Mouse (Mus musculus) embryonic fibroblast, embryonic 13.5 days (primary cell): ENCODE results near the gene Pigl.

ENCODE experiments used
- CTCF ChIP-seq: IDR thresholded peaks from 2 replicates; pipeline ENCODE4 v1.5.1; 2011; ENCODE audit warnings: mild to moderate bottlenecking, control low read depth, low read length, moderate library complexity, borderline replicate concordance; ENCODE audit not compliant: insufficient read depth
- POLR2A ChIP-seq: IDR thresholded peaks from 2 replicates; pipeline ENCODE4 v1.6.1; 2011; ENCODE audit warnings: low read depth, mild to moderate bottlenecking, control low read depth, low read length, moderate library complexity

DNA sequence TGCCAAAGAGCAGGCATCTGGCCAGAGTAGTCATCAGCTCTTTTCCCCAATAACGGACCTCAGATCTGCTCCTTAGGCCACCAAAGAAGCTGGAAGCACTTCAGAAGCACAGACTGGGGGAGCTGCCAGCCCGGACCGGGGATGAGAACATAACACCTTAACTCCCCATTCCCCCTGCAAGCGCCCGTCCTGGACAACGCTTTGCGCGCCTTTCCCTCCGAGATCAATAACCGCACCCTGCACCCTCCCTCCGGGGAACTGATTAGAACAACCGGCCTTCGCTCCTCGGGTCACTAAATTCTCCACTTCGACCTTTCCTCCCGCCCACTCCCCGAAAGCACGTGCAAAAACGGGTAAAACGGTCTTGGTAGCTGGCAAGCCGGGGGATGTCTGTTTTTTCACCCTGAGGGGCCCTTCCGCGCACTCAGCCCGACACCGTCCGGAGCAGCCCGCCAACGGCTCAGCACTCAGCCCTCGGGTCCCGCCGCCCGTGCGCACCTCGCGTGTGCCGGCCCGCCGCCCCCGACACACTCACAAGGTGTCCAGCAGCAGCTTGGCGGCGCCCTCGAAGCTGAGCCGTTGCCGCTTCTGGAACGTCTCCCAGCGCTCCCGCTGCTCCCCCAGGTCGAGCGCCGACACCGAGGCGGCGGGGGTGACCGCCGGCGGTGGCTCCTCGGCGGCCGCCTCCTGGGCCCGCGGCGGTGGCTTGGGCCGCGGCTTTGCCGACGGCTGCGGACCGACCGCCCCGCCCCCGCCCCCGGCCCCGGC is 80.2 kb downstream of the Pigl start:
- TF ChIP-seq POLR2A = no peak
- no peak for TF ChIP-seq CTCF
